Mouse (Mus musculus): ENCODE data around the gene Gmpr2.

Gene Gmpr2

GRCm38 (mm10) chr14:55671833-55672740 is at the start of gene Gmpr2, which contains the start of gene Nedd8:
Gene Gmpr2, plus strand, starts transcription at chr14:55671941.
Gene Nedd8, minus strand, starts transcription at chr14:55672124.
- peak; percentile 91 for DNase-seq

DNA sequence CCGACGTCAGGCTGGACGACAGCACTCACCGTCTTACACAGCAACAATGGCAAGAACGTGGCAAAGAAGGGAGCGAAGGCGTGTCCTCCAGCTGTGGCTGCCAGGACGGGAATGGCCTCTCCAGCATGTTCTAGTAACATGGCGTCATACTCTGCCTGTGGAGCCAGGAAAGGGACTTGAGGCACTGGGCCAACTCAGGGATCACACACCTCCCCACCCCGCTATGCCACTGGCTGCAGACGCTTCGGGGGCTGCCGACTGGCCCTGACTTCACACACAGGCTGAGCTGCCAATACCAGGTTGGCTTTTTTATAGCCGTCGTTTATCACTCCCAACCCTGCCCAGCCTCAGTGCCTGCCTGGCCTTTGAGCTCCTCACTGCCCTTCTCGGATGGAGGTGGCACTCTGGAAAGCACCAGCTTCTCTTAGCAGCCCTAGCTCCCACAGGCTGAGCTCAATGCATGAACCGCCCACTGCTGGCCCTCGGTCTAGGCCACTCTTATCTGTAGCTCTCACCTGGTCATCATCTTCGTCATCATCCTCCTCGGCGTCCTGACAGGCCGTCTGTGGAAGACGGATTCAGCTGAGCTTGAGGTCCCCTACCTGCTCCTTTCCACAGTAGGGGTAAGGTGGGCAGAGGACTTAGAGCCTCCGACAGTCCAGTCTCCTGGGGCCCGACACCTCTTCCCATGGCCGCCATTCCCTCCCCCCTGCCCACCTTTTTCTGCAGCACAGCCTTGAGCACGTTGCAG is 43.5 kb upstream of the Gmpr2 start:
- DNase-seq, result peak; percentile 29

- DNase-seq, result peak; percentile 68
These were observed 42.4 kb upstream of the Gmpr2 start for GRCm38 (mm10) chr14:55629312-55629711.

GRCm38 (mm10) chr14:55634874-55635522 is 36.7 kb upstream of the Gmpr2 start:
- DNase-seq, result peak; percentile 34

DNA sequence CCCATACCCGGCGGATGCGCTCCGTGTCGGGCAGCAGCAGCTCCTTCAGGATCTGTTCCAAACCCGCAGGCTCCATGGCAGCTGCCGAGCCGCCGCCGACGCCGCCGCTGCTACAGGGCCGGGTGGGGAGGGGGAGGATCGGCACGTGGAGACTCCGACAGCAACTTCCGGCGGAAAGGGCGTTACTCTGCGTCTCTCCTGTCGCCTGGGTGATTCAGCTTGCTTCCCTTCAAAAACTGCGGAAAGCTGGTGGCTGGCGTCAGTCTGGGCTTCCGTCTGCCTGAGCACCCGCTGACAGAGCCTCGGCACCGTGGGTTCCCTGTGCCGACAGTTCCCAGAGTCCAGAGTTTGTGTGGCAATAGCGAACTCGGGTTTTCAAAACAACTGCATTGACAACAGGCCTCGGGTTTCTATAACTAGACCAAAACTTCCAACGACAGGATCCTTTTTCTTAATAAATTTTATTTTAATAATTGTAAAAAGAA is 36.2 kb upstream of the Gmpr2 start, which contains the start of gene Ipo4:
Gene Ipo4 (minus strand): TSS at position 435 of the 485 bp plus-strand sequence.
- DNase-seq, result peak; percentile 84

- DNase-seq, result no peak
These were observed 33.9 kb upstream of the Gmpr2 start, which contains the start of gene Gm49378 for GRCm38 (mm10) chr14:55637795-55638194. Gene Gm49378, minus strand, starts transcription at chr14:55637895.

DNA sequence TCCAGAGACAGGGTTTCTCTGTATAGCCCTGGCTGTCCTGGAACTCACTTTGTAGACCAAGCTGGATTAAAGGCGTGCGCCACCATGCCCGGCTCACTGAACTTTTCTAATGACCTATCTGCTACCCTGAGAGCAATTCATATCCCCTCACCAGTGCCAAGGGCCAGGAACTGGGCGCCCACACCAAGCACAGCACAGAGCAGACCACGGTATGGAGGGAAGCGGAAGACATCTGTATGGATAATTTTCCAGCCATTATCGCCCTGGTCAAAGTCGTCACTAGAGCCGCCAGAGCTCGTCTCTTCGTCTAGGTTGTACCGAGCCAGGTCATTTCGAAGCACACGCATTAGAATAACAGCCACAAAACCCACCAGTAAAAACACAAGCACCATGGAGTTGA is 30.9 kb upstream of the Gmpr2 start:
- DNase-seq, result no peak

- no peak for DNase-seq
These were observed 30.4 kb upstream of the Gmpr2 start for GRCm38 (mm10) chr14:55641291-55641690.

DNA sequence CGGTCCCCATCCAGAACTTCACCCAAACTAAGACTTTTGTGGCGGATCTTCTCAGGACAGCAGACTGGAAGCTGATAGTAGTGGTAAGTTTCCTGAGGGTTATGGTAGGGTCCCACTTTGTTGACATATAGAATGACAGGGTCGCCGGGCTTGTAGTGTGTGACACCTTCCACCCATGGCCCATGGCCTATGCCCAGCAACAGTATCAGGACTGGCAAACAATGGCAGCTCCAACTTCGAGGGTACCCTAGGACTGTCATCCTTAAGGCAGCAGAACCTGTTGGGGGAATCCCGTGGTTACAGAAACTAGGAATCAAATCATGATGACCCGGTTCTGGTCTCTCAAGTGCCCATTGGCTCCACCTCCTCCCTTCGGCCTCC is 29.1 kb upstream of the Gmpr2 start:
- DNase-seq, result no peak

DNA sequence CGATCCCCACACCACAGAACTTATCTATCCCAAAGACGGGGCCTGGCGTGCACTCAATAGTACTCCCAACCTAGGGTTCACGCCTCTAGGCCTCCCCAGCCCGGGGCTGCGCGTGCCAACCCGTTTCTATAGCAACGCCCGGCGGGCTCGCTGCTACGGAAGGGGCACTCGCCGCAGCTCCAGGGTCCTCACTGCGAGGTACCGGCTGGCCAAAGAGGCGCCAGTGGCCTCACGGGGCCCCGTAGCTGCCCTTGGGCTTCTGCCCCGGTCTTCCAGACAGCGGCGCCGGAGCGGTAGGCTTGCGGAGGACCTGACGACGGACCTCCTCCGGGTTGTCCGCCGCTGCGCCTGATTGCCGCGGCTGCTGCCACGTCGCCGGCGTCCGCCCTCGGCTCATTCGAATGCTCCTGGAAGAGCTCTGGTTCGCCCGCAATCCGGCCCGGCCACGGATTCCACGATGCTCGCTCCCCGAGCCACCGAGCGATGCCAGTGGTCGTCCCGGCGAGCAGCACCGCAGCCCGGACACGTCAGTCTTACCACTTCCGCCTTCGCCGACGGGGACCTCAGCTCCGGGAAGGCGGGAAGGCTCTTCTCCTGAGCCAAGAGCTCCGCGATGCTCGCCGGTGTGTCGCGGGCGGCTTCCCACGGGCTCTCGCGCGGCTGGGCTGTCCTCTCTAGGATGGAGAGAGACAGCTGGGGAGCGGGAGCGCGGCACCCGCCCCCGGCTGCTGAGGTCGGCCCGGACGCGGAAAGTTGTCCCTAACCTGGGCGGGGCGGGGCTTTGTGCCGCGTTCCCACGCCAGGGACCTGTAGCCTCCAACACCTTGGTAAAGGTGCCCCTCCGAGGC is 28.5 kb upstream of the Gmpr2 start, which contains the start of gene Tm9sf1:
Gene Tm9sf1 (minus strand): TSS at position 747 of the 848 bp plus-strand sequence.
- DNase-seq, result peak; percentile 85

GRCm38 (mm10) chr14:55644261-55644888 is 27.4 kb upstream of the Gmpr2 start:
- no peak for DNase-seq

- no peak for DNase-seq
These were observed 21.9 kb upstream of the Gmpr2 start, which contains the start of gene Tssk4 for GRCm38 (mm10) chr14:55649884-55650283. Gene Tssk4, plus strand, starts transcription at chr14:55650184.

GRCm38 (mm10) chr14:55651528-55651927 is 20.2 kb upstream of the Gmpr2 start:
- DNase-seq, result no peak

DNA sequence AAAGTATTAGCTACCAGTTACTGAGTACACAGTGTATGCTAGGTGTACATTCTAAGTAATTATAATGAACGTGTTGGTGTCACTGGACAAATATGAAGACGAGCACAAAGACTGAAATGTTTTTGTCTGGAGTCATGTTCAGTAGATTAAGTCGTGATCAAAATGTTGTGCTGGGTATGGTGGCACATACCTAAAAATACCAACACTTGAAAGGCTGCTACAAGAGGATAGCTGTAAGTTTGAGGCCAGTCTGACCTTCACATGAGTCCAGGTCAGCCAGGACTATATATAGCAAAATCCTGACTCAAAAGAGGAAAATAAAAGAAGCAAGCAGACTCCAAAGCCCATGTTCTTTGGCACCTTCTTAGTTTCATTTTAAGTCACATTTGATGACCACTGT is 14.8 kb upstream of the Gmpr2 start:
- DNase-seq, result no peak

GRCm38 (mm10) chr14:55658011-55658410 is 13.7 kb upstream of the Gmpr2 start:
- no peak for DNase-seq

DNA sequence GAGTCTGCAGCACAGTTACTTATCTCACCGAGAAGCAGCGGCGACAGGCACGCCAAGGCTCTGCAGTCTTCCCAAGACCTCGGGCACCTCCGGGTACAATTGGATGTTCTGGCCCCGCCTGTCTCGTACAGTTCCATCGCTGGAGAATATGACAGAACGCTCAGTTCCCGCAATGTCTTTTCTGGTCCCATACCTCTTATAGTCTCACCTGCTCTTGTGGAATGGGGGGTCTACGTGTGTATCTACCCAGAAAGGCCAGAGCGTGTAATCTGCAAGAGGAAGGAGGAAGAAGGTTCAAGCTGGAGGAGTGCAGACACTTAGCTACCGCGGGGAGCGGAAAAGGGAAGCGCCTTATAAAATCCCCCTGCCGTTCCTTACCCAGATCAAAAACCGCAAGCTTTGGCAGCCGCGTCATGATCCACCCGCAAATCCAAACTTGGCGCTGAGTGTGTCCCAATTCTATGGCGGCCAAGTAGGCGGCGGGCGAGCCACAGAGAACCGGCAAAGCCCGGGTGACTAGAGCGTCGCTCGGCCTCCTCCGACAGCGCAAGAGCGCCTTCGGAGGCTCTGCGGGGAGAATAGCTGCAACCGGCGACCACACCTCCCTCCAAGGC is 11.7 kb upstream of the Gmpr2 start, which contains the start of gene Mdp1:
Gene Mdp1 (minus strand): TSS at position 549 of the 614 bp plus-strand sequence.
- DNase-seq, result peak; percentile 86

DNA sequence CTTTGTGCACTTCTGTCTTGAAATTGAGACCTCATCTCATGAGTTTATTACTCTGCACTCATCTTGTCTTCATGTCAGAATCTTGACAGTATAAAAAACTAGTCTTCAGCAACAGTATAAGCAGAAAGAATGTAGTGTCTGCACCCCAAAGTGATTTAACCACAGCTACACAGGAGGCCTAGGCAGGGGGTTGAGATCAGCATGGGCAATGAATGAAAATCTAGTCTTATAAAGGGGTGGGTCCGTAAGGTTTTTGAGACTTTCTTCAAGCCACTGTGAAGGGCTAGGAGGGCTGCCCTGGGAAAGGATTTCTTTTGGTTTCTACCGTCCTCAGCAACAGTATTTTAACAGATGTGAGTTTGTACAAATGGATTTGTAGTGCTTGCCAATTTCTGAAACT is 11.1 kb upstream of the Gmpr2 start:
- DNase-seq, result no peak

DNA sequence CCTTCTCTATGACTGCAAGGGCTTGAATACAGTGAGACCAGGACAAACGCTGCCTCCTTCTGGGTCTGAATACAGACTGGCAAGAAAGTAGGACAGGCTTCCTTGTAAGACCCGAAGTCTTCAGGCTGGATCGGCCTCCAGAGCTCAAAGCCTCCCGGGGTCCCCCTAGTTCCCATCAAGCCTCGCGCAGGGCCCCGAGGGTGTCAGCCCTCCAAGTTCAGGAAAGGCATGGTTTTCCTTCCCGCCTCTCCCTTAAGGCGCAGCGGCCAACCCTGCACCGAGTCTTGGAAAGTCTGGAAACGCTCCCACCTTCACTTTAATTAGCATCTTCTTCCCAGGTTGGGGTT is 282 bp upstream of the Gmpr2 start:
- no peak for DNase-seq

- DNase-seq, result no peak
These were observed 960 bp downstream of the Gmpr2 start for GRCm38 (mm10) chr14:55672741-55673060.

- DNase-seq, result no peak
These were observed 5.9 kb downstream of the Gmpr2 start for GRCm38 (mm10) chr14:55677615-55678014.
